Mouse (Mus musculus): ENCODE data around the gene Fam168b.
A peak's percentile ranks its signal among the peaks of the same experiment; 100 is the strongest.

GRCm38 (mm10) chr1:34891559-34892289 is 48.9 kb upstream of the Fam168b start:
- TF ChIP-seq USF1 (IDR thresholded peaks at IDR 0.05; ENCODE audit: low read depth), result no peak
- peak; percentile 19 for TF ChIP-seq CTCF (IDR thresholded peaks at IDR 0.05; ENCODE audit: control insufficient read depth, insufficient read depth, insufficient read length)
- TF ChIP-seq MAX (IDR thresholded peaks at IDR 0.05), result no peak
- TF ChIP-seq MYOG (IDR thresholded peaks at IDR 0.05; ENCODE audit: control insufficient read depth, extremely low read depth, insufficient read length), result no peak

All from C2C12 (cell line).